Mouse (Mus musculus) CH12.LX (cell line): ENCODE results near the gene Dcaf4. TPM values are rescaled to one million over a fixed set of nuclear protein-coding genes. Genes with fewer than 3 reads are reported as not detected.

Source experiments
- DNase-seq: peaks from one replicate; pipeline ENCODE4 v3.0.0-alpha.2; 2013; ENCODE audit errors: extremely low read depth
- H3K27ac ChIP-seq: 2 replicates; pipeline ENCODE4 v1.5.1; 2012; ENCODE audit warnings: low read depth, mild to moderate bottlenecking, control low read depth, moderate library complexity; ENCODE audit not compliant: insufficient read depth
- H3K27me3 ChIP-seq: replicated peaks from 2 replicates; pipeline ENCODE3; 2012; ENCODE audit warnings: inconsistent platforms
- H3K36me3 ChIP-seq, 2 experiments: replicated peaks in 1 of 2; 2 replicates each; pipeline versions ENCODE3 to v1.6.1; 2012; ENCODE audit warnings: inconsistent platforms in 1 of 2, low read length in 1 of 2, mild to moderate bottlenecking in 1 of 2, mixed read lengths in 1 of 2, moderate library complexity in 1 of 2; ENCODE audit not compliant: control insufficient read depth in 1 of 2, insufficient read depth in 1 of 2
- H3K4me1 ChIP-seq, 2 experiments: 2 replicates each; pipeline ENCODE4 v1.6.1; 2012; ENCODE audit warnings: inconsistent platforms in 1 of 2, moderate library complexity in 1 of 2; ENCODE audit not compliant: insufficient read depth in 2 of 2, control insufficient read depth in 1 of 2
- H3K4me2 ChIP-seq: 2 replicates; pipeline ENCODE4 v1.6.1; 2012; ENCODE audit warnings: low read depth, mild to moderate bottlenecking, control low read depth; ENCODE audit not compliant: poor library complexity, insufficient read depth, severe bottlenecking
- H3K4me3 ChIP-seq, 3 experiments: fragments of 150-350 bp in 1 of 3; sonication (generic) in 1 of 3; replicated peaks in 1 of 3; 2 replicates each; pipeline versions ENCODE3 to v1.5.1; 2011 to 2012; ENCODE audit warnings: low read depth in 2 of 3, low read length in 2 of 3, mild to moderate bottlenecking in 2 of 3, moderate library complexity in 2 of 3, control low read depth in 1 of 3, improper control_type of control experiment in 1 of 3, inconsistent platforms in 1 of 3, mixed read lengths in 1 of 3; ENCODE audit not compliant: poor library complexity in 1 of 3
- H3K79me2 ChIP-seq: replicated peaks from 2 replicates; pipeline ENCODE4 v1.6.1; 2012; ENCODE audit warnings: mild to moderate bottlenecking, moderate library complexity; ENCODE audit not compliant: control insufficient read depth, poor library complexity, insufficient read depth, severe bottlenecking; ENCODE audit errors: extremely low read depth
- H3K9ac ChIP-seq: 2 replicates; pipeline ENCODE4 v1.6.1; 2012; ENCODE audit warnings: low read depth, mild to moderate bottlenecking, control low read depth, moderate library complexity; ENCODE audit not compliant: insufficient read depth
- H3K9me3 ChIP-seq: replicated peaks from 2 replicates; pipeline ENCODE3; 2012; ENCODE audit warnings: low read length, inconsistent platforms, mixed read lengths
- BHLHE40 ChIP-seq: IDR thresholded peaks from 2 replicates; pipeline ENCODE4 v1.6.1; 2011; ENCODE audit warnings: mild to moderate bottlenecking, low read depth, low read length, improper control_type of control experiment
- CHD2 ChIP-seq: IDR thresholded peaks from 2 replicates; pipeline ENCODE4 v1.6.1; 2011; ENCODE audit warnings: low read length, improper control_type of control experiment
- E2F4 ChIP-seq: IDR thresholded peaks from 2 replicates; pipeline ENCODE4 v1.6.1; 2011; ENCODE audit warnings: low read depth, low read length, improper control_type of control experiment; ENCODE audit not compliant: insufficient replicate concordance
- ELF1 ChIP-seq: IDR thresholded peaks from 2 replicates; pipeline ENCODE4 v1.6.1; 2014; ENCODE audit warnings: low read depth, mild to moderate bottlenecking, inconsistent platforms, low read length, improper control_type of control experiment
- JUN ChIP-seq: IDR thresholded peaks from 2 replicates; pipeline ENCODE4 v1.6.1; 2011; ENCODE audit warnings: low read depth, mild to moderate bottlenecking, low read length, improper control_type of control experiment, moderate library complexity; ENCODE audit not compliant: insufficient read depth
- JUND ChIP-seq: conservative IDR thresholded peaks from 2 replicates; pipeline ENCODE4 v1.6.1; 2011; ENCODE audit warnings: low read depth, low read length, improper control_type of control experiment
- KAT2A ChIP-seq: IDR thresholded peaks from 2 replicates; pipeline ENCODE4 v1.6.1; 2012; ENCODE audit warnings: low read length, improper control_type of control experiment, inconsistent platforms; ENCODE audit not compliant: insufficient replicate concordance
- MYC ChIP-seq: IDR thresholded peaks from 2 replicates; pipeline ENCODE4 v1.6.1; 2011; ENCODE audit warnings: low read depth, mild to moderate bottlenecking, improper control_type of control experiment, low read length
- NRF1 ChIP-seq: IDR thresholded peaks from 2 replicates; pipeline ENCODE4 v1.6.1; 2014; ENCODE audit warnings: low read depth, mild to moderate bottlenecking, inconsistent platforms, low read length, improper control_type of control experiment, moderate library complexity
- PAX5 ChIP-seq: IDR thresholded peaks from 2 replicates; pipeline ENCODE4 v1.6.1; 2012; ENCODE audit warnings: low read length, inconsistent platforms, mixed read lengths
- POLR2A ChIP-seq: IDR thresholded peaks from 2 replicates; pipeline ENCODE4 v1.6.1; 2011; ENCODE audit warnings: low read depth, mild to moderate bottlenecking, improper control_type of control experiment, low read length
- RAD21 ChIP-seq: IDR thresholded peaks from 2 replicates; pipeline ENCODE4 v1.6.1; 2011; ENCODE audit warnings: low read depth, mild to moderate bottlenecking, low read length, improper control_type of control experiment, moderate library complexity
- RCOR1 ChIP-seq: conservative IDR thresholded peaks from 2 replicates; pipeline ENCODE4 v1.6.1; 2012; ENCODE audit warnings: low read depth, mild to moderate bottlenecking, inconsistent platforms, low read length, improper control_type of control experiment
- SIN3A ChIP-seq: IDR thresholded peaks from 2 replicates; pipeline ENCODE4 v1.6.1; 2012; ENCODE audit warnings: low read length, improper control_type of control experiment, inconsistent platforms
- TCF12 ChIP-seq: IDR thresholded peaks from 2 replicates; pipeline ENCODE4 v1.6.1; 2014; ENCODE audit warnings: low read depth, mild to moderate bottlenecking, inconsistent platforms, low read length, improper control_type of control experiment
- USF2 ChIP-seq: conservative IDR thresholded peaks from 2 replicates; pipeline ENCODE4 v1.6.1; 2011; ENCODE audit warnings: low read depth, low read length, improper control_type of control experiment
- ZC3H11A ChIP-seq: IDR thresholded peaks from 2 replicates; pipeline ENCODE4 v1.6.1; 2012; ENCODE audit warnings: low read depth, mild to moderate bottlenecking, inconsistent platforms, low read length, improper control_type of control experiment
- ZKSCAN1 ChIP-seq: IDR thresholded peaks from 2 replicates; pipeline ENCODE4 v1.6.1; 2012; ENCODE audit warnings: low read depth, inconsistent platforms, low read length, improper control_type of control experiment, borderline replicate concordance
- dilution Hi-C: fragments of 300-500 bp; cut with MboI; formaldehyde crosslinking; loops from 2 replicates; pipeline ENCODE4 v1.14.3; 2020; ENCODE audit warnings: low sequenced_read_pairs; ENCODE audit not compliant: extremely low pct_unique_long_range_greater_than_20kb, extremely low pct_ligation_motif_present
- in situ Hi-C: fragments of 300-500 bp; cut with MboI; formaldehyde crosslinking; loops from 3 replicates; pipeline ENCODE4 v1.14.3; 2019; ENCODE audit warnings: low sequenced_read_pairs, low pct_ligation_motif_present, low pct_unique_long_range_greater_than_20kb, mixed read lengths
- polyA plus RNA-seq: library from polyadenylated mRNA; unstranded; fragments of >175 nt; gene quantifications from 2 replicates; pipeline ENCODE4 v1.2.1, GENCODE M21; 2012; ENCODE audit warnings: low read depth; ENCODE audit not compliant: insufficient read length
- total RNA-seq, 2 experiments: library from RNA; depleted of rRNA; stranded (reverse); fragments of 300-350 nt in 1 of 2; fragments of >200 nt in 1 of 2; gene quantifications; 2 replicates each; pipeline ENCODE4 v1.2.3; 2012 to 2014

The Dcaf4 gene
- total and polyA plus RNA-seq, 3 experiments = 17.3 to 23.6 (median 22.0) TPM

- peaks cover 7 to 30% of the 10 kb centered on the region in 2 experiments for H3K4me1 ChIP-seq
- TF ChIP-seq MYC = no peak
- no peak for TF ChIP-seq KAT2A
- no peak for TF ChIP-seq BHLHE40
- TF ChIP-seq POLR2A = no peak
- no peak for TF ChIP-seq PAX5
- TF ChIP-seq ELF1 = no peak
- TF ChIP-seq TCF12 = no peak
- DNase-seq = no peak
- H3K4me3 ChIP-seq = no peak overlapping the region
- no peaks in the 10 kb centered on the region for H3K27me3 ChIP-seq
- H3K9me3 ChIP-seq = no peaks in the 10 kb centered on the region
- peaks cover 10 to 67% of the 10 kb centered on the region in 2 experiments for H3K36me3 ChIP-seq
- H3K9ac ChIP-seq = no peak overlapping the region
- no peaks in the 10 kb centered on the region for H3K79me2 ChIP-seq
- no peak overlapping the region for H3K4me2 ChIP-seq
- dilution Hi-C loops = no loop called here
- in situ Hi-C loops = no loop called here
- H3K27ac ChIP-seq = no peak overlapping the region
Measured at GRCm38 (mm10) chr12:83528665-83529064, 8.4 kb downstream of the Dcaf4 start.

GRCm38 (mm10) chr12:83531992-83532391 is 11.7 kb downstream of the Dcaf4 start:
- Histone ChIP-seq H3K79me2 (no peaks in the 10 kb centered on the region), H3K27me3 (no peaks in the 10 kb centered on the region), H3K9me3 (no peaks in the 10 kb centered on the region), H3K4me2 (no peak overlapping the region), H3K4me1 (peaks cover 15% of the 10 kb centered on the region in 2 experiments), H3K9ac (no peak overlapping the region), H3K36me3 (peaks cover 20 to 83% of the 10 kb centered on the region in 2 experiments), H3K4me3 (no peak overlapping the region), H3K27ac (no peak overlapping the region)
- in situ Hi-C loops = no loop called here
- TF ChIP-seq ZKSCAN1 (no peak), E2F4 (no peak), CHD2 (no peak), ZC3H11A (no peak), MYC (no peak), TCF12 (no peak), JUND (no peak), RAD21 (no peak), ELF1 (no peak), USF2 (no peak), PAX5 (no peak), JUN (no peak), NRF1 (no peak), RCOR1 (no peak), POLR2A (no peak), SIN3A (no peak)
- dilution Hi-C loops = no loop called here
- no peak for DNase-seq
